Mouse (Mus musculus): ENCODE measurements at regions not wholly inside any gene's neighbourhood (a gene's known extent, or its start where the extent isn't known, plus 50 kb on each side); places are given as distances from the start of the nearest gene placed in this dataset.

GRCm38 (mm10) chr10:43775807-43776206 is 125.7 kb downstream of the Qrsl1 start:
- Histone ChIP-seq H3K9ac (no peak overlapping the region), H3K4me1 (replicated peaks) (no peaks in the 10 kb centered on the region), H3K9me3 (replicated peaks) (no peaks in the 10 kb centered on the region), H3K27me3 (replicated peaks) (no peaks in the 10 kb centered on the region), H3K4me3 (no peak overlapping the region), H3K4me2 (no peak overlapping the region), H3K27ac (ENCODE audit: poor library complexity, severe bottlenecking) (no peak overlapping the region), H3K36me3 (no peaks in the 10 kb centered on the region)
- WGBS, result 70% methylated on average over 1 of the region's 1 CpGs
- ATAC-seq (ENCODE audit: insufficient number of reproducible peaks, low FRiP score), result no peak

DNA sequence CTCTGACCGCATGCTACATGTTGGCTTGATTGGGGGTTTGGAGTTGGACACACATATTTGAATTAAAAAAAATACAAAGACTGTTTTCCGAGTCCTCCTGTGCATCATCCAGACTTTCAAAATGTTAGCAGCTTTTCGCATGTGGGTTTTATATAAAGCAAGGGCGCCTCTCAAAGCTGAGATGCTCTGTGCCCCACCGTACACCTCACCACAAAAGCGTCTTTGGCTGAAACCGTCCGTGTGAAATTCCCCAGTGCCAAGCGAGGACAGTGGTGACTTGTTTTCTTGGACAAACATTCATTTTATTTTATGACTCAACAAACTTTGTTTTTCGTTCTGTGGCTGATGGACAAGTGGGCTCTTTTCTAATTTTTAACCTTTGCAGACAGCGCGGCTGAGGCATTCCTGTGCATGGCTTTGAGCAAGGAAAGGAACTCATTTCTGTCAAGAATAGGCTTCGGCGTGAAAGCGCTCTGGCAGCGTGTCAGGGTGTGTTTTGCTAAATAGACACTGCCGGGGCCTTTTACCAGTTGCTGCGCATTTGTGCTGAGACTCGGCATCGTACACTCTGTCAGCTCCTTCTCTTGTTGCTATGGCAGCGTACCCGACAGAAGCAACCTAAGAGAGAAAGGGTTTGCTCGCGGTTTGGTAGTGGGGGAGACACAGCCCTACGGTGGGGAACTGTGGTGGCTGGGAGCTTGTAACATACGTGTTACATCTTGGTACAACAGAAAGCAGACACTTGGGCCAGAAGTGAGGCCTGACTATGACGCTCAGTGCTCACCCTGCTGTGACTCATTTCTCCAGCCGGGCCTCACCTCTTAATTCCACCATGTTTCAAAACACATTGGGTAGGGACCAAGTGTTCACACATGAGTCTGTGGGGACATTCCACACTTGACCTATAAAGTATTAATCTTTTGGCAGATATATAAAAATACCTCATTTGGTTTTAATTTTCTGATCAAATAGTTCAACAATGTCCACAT is 123.6 kb downstream of the Qrsl1 start:
- no peak for ATAC-seq (ENCODE audit: insufficient number of reproducible peaks, low FRiP score)
- 83% methylated on average over 28 of the region's 28 CpGs for WGBS
- H3K4me3 ChIP-seq, result no peak overlapping the region
- no peak overlapping the region for H3K9ac ChIP-seq
- no peaks in the 10 kb centered on the region for H3K27me3 ChIP-seq (replicated peaks)
- H3K36me3 ChIP-seq, result no peaks in the 10 kb centered on the region
- no peak overlapping the region for H3K27ac ChIP-seq (ENCODE audit: poor library complexity, severe bottlenecking)
- H3K4me2 ChIP-seq, result no peak overlapping the region
- H3K4me1 ChIP-seq (replicated peaks), result no peaks in the 10 kb centered on the region
- no peaks in the 10 kb centered on the region; the same call in 1 of the 2 replicates for H3K9me3 ChIP-seq (replicated peaks)

DNA sequence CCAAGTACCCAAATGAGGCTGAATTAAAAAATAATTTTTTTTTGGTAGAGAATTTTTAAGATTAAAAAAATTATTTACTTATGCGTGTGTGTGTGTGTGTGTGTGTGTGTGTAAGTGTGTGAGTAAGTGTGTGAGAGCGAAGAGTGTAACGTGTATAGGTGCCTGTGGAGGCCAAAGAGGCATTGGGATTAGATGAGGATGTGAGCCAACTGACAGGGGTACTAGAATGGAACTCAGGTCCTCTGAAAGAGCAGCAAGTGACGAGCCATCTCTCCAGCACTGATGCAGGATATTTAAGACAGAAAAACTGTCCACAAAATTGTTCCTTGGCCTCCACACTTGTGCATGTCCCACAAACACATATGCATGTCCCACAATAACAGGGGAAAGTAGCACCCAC is 121.0 kb downstream of the Qrsl1 start:
- H3K4me2 ChIP-seq, result no peak overlapping the region
- H3K9ac ChIP-seq, result no peak overlapping the region
- no peaks in the 10 kb centered on the region; the same call in 1 of the 2 replicates for H3K9me3 ChIP-seq (replicated peaks)
- H3K36me3 ChIP-seq, result no peaks in the 10 kb centered on the region
- H3K4me1 ChIP-seq (replicated peaks), result no peaks in the 10 kb centered on the region
- H3K27me3 ChIP-seq (replicated peaks), result no peaks in the 10 kb centered on the region
- no peak overlapping the region for H3K27ac ChIP-seq (ENCODE audit: poor library complexity, severe bottlenecking)
- no peak overlapping the region for H3K4me3 ChIP-seq
- 87% methylated on average over 4 of the region's 4 CpGs for WGBS
- ATAC-seq (ENCODE audit: insufficient number of reproducible peaks, low FRiP score), result no peak

GRCm38 (mm10) chr10:43783304-43783703 is 118.2 kb downstream of the Qrsl1 start:
- H3K36me3 ChIP-seq, result no peaks in the 10 kb centered on the region
- no peak overlapping the region for H3K9ac ChIP-seq
- H3K9me3 ChIP-seq (replicated peaks), result no peaks in the 10 kb centered on the region; the same call in 1 of the 2 replicates
- no peaks in the 10 kb centered on the region for H3K4me1 ChIP-seq (replicated peaks)
- H3K27ac ChIP-seq (ENCODE audit: poor library complexity, severe bottlenecking), result no peak overlapping the region
- no peak overlapping the region for H3K4me3 ChIP-seq
- 87% methylated on average over 3 of the region's 3 CpGs for WGBS
- H3K27me3 ChIP-seq (replicated peaks), result no peaks in the 10 kb centered on the region
- ATAC-seq (ENCODE audit: insufficient number of reproducible peaks, low FRiP score), result no peak
- H3K4me2 ChIP-seq, result no peak overlapping the region

- ATAC-seq (ENCODE audit: insufficient number of reproducible peaks, low FRiP score), result no peak
- no peak overlapping the region for H3K4me2 ChIP-seq
- WGBS, result 83% methylated on average over 4 of the region's 4 CpGs
- H3K27me3 ChIP-seq (replicated peaks), result no peaks in the 10 kb centered on the region
- no peaks in the 10 kb centered on the region for H3K9me3 ChIP-seq (replicated peaks)
- H3K4me1 ChIP-seq (replicated peaks), result no peaks in the 10 kb centered on the region
- H3K36me3 ChIP-seq, result no peaks in the 10 kb centered on the region
- no peak overlapping the region for H3K9ac ChIP-seq
- H3K4me3 ChIP-seq, result no peak overlapping the region
- no peak overlapping the region for H3K27ac ChIP-seq (ENCODE audit: poor library complexity, severe bottlenecking)
Measured at GRCm38 (mm10) chr10:43790780-43791179, 110.8 kb downstream of the Qrsl1 start.

DNA sequence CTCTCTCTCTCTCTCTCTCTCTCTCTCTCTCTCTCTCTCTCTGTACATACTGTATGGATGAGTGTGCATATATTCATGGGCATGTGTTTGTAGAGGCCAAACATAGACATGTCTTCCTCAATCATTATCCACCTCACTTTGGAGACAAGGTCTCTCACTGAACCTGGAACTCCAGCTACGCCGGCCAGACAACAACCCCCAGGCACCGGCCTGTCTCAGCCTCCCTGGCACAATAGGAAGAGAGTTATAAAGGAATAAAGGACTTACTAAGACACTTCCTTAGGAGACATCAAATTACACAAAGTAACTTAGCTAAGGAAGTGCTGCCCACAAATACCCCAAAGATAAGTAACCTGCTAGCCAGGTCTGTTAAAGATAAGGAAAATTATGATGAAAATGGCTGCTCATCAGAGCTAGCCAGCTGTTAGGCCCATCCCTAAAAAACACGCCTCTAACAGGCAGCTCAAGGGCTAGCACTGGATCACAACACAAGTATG is 110.0 kb downstream of the Qrsl1 start:
- Histone ChIP-seq H3K4me3 (no peak overlapping the region), H3K9me3 (replicated peaks) (no peaks in the 10 kb centered on the region), H3K4me2 (no peak overlapping the region), H3K27me3 (replicated peaks) (no peaks in the 10 kb centered on the region), H3K27ac (ENCODE audit: poor library complexity, severe bottlenecking) (no peak overlapping the region), H3K36me3 (no peaks in the 10 kb centered on the region), H3K4me1 (replicated peaks) (no peaks in the 10 kb centered on the region), H3K9ac (no peak overlapping the region)
- 83% methylated on average over 4 of the region's 4 CpGs for WGBS
- ATAC-seq (ENCODE audit: insufficient number of reproducible peaks, low FRiP score), result no peak

DNA sequence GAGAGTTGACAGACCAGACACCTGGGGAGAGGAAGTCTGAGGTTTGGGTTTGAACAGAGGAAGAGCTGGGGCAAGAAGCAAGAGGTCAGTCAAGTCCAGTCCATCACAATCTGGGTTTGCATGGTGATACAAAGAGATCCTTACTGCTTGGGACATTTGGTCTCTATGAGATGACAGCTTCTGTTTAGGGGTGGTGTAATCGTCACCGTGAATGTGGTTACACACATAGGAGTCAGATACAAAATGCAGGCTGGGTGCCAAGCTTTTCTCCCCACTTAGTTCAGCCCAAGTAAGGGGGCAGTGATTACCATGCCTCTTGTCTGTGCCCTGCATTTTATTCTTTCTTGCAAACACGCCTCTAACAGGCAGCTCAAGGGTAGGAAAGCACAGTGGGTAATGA is 108.9 kb downstream of the Qrsl1 start:
- Histone ChIP-seq H3K9ac (no peak overlapping the region), H3K27ac (ENCODE audit: poor library complexity, severe bottlenecking) (no peak overlapping the region), H3K4me3 (no peak overlapping the region), H3K9me3 (replicated peaks) (no peaks in the 10 kb centered on the region), H3K4me2 (no peak overlapping the region), H3K36me3 (no peaks in the 10 kb centered on the region), H3K27me3 (replicated peaks) (no peaks in the 10 kb centered on the region), H3K4me1 (replicated peaks) (no peaks in the 10 kb centered on the region)
- ATAC-seq (ENCODE audit: insufficient number of reproducible peaks, low FRiP score), result no peak
- WGBS, result 68% methylated on average over 3 of the region's 3 CpGs

GRCm38 (mm10) chr10:43794587-43794986 is 107.0 kb downstream of the Qrsl1 start:
- ATAC-seq (ENCODE audit: insufficient number of reproducible peaks, low FRiP score), result no peak
- 76% methylated on average over 9 of the region's 9 CpGs for WGBS

GRCm38 (mm10) chr10:43800077-43800476 is 101.5 kb downstream of the Qrsl1 start:
- Histone ChIP-seq H3K27ac (ENCODE audit: poor library complexity, severe bottlenecking) (no peak overlapping the region), H3K36me3 (no peaks in the 10 kb centered on the region), H3K9ac (no peak overlapping the region), H3K27me3 (replicated peaks) (no peaks in the 10 kb centered on the region), H3K4me2 (no peak overlapping the region), H3K9me3 (replicated peaks) (no peaks in the 10 kb centered on the region; the same call in 1 of the 2 replicates), H3K4me1 (replicated peaks) (no peaks in the 10 kb centered on the region), H3K4me3 (no peak overlapping the region)
- 66% methylated on average over 3 of the region's 3 CpGs for WGBS
- ATAC-seq (ENCODE audit: insufficient number of reproducible peaks, low FRiP score), result no peak

More at GRCm38 (mm10) chr10:43794587-43794986, 107.0 kb downstream of the Qrsl1 start:
- no peaks in the 10 kb centered on the region for H3K27me3 ChIP-seq (replicated peaks)
- H3K36me3 ChIP-seq, result no peaks in the 10 kb centered on the region
- H3K27ac ChIP-seq (ENCODE audit: poor library complexity, severe bottlenecking), result no peak overlapping the region
- H3K4me1 ChIP-seq (replicated peaks), result no peaks in the 10 kb centered on the region
- no peak overlapping the region for H3K4me3 ChIP-seq
- H3K4me2 ChIP-seq, result no peak overlapping the region
- no peaks in the 10 kb centered on the region for H3K9me3 ChIP-seq (replicated peaks)
- no peak overlapping the region for H3K9ac ChIP-seq

DNA sequence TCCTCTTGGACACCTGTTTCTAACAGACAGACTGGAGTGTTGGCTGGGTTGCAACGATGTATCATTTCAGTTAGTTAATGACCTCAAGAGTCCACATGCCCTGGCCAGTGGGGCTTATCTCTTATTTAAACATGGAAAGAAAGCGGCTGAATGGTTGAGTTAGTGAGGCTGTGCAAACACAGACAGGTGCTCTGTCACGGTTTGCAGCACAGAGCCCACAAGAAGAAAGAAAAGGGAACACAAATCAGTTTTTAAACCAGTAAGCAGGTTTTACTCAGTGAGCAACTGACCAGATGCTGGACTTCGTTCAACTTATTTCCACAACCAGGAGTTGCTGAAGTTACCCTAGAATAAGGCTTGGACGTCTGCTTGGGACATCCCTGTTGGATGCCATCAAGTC is 86.3 kb downstream of the Qrsl1 start:
- 44% methylated on average over 5 of the region's 5 CpGs for WGBS
- no peak for ATAC-seq (ENCODE audit: insufficient number of reproducible peaks, low FRiP score)
- H3K4me2 ChIP-seq, result no peak overlapping the region
- H3K27ac ChIP-seq (ENCODE audit: poor library complexity, severe bottlenecking), result no peak overlapping the region
- no peaks in the 10 kb centered on the region for H3K36me3 ChIP-seq
- no peak overlapping the region for H3K4me3 ChIP-seq
- H3K9me3 ChIP-seq (replicated peaks), result no peaks in the 10 kb centered on the region
- no peak overlapping the region for H3K9ac ChIP-seq
- no peaks in the 10 kb centered on the region for H3K27me3 ChIP-seq (replicated peaks)
- no peaks in the 10 kb centered on the region for H3K4me1 ChIP-seq (replicated peaks)

GRCm38 (mm10) chr10:43817522-43818198 is 83.9 kb downstream of the Qrsl1 start:
- Histone ChIP-seq H3K27ac (ENCODE audit: poor library complexity, severe bottlenecking) (no peak overlapping the region), H3K27me3 (replicated peaks) (no peaks in the 10 kb centered on the region), H3K9me3 (replicated peaks) (no peaks in the 10 kb centered on the region), H3K4me3 (no peak overlapping the region), H3K9ac (no peak overlapping the region), H3K4me1 (replicated peaks) (no peaks in the 10 kb centered on the region), H3K4me2 (no peak overlapping the region), H3K36me3 (no peaks in the 10 kb centered on the region)
- WGBS, result 76% methylated on average over 9 of the region's 9 CpGs
- ATAC-seq (ENCODE audit: insufficient number of reproducible peaks, low FRiP score), result no peak

All from heart, embryonic 12.5 days (tissue).